Mouse (Mus musculus) lung, postnatal 0 days (tissue): ENCODE results near the gene Rgsl1. TPM values are rescaled to one million over a fixed set of nuclear protein-coding genes. Genes with fewer than 3 reads are reported as not detected.
"Not testable (repeated sequence)": the region's sequence is repeated elsewhere in the genome, so short reads cannot be mapped to it uniquely, and the experiment has no call there.

Experiments
- ATAC-seq: fragments of 200-750 bp; cut with Nextera tagmentation; 2 replicates; pipeline ENCODE4 v1.8.0; 2017; ENCODE audit warnings: moderate library complexity
- DNase-seq: peaks from one replicate; pipeline ENCODE4 v3.0.0-alpha.2; 2016; ENCODE audit warnings: low spot score
- H3K27ac ChIP-seq: fragments of 300-500 bp; sonication (generic); 2 replicates; pipeline ENCODE4 v1.5.1; 2014; ENCODE audit warnings: antibody characterized with exemption, mild to moderate bottlenecking, low read length, mixed read lengths
- H3K27me3 ChIP-seq: fragments of 300-500 bp; sonication (generic); replicated peaks from 2 replicates; pipeline ENCODE4 v1.6.1; 2014; ENCODE audit warnings: low read length, mixed read lengths; ENCODE audit not compliant: insufficient read depth
- H3K36me3 ChIP-seq: fragments of 300-500 bp; sonication (generic); 2 replicates; pipeline ENCODE4 v1.6.1; 2014; ENCODE audit warnings: low read length, mixed read lengths; ENCODE audit not compliant: insufficient read depth
- H3K4me1 ChIP-seq: fragments of 300-500 bp; sonication (generic); 2 replicates; pipeline ENCODE4 v1.6.1; 2014; ENCODE audit warnings: antibody characterized with exemption, low read depth, low read length, mixed read lengths; ENCODE audit not compliant: insufficient read depth
- H3K4me2 ChIP-seq: fragments of 300-500 bp; sonication (generic); replicated peaks from 2 replicates; pipeline ENCODE4 v1.6.1; 2014; ENCODE audit warnings: low read depth, mild to moderate bottlenecking, low read length, moderate library complexity, mixed read lengths
- H3K4me3 ChIP-seq: fragments of 300-500 bp; sonication (generic); 2 replicates; pipeline ENCODE4 v1.5.1; 2014; ENCODE audit warnings: low read depth, low read length
- H3K9ac ChIP-seq: fragments of 300-500 bp; sonication (generic); replicated peaks from 2 replicates; pipeline ENCODE4 v1.6.1; 2014; ENCODE audit warnings: low read depth, mild to moderate bottlenecking
- H3K9me3 ChIP-seq: fragments of 300-500 bp; sonication (generic); 2 replicates; pipeline ENCODE4 v1.6.1; 2016; ENCODE audit warnings: low read length, mixed read lengths
- CTCF ChIP-seq: IDR thresholded peaks from 2 replicates; pipeline ENCODE4 v1.5.1; 2016; ENCODE audit warnings: antibody characterized with exemption, mild to moderate bottlenecking
- EP300 ChIP-seq: IDR thresholded peaks from 2 replicates; pipeline ENCODE4 v1.6.1; 2016; ENCODE audit warnings: antibody characterized with exemption, mild to moderate bottlenecking, control low read depth
- WGBS: fragments of 180-500 bp; shearing (Covaris S2); extraction: QIAGEN DNeasy Blood & Tissue Kit; methylation state at CpG from one replicate; pipeline ENCODE4 v1.1.7; 2014; 5-methylcytosine and 5-hydroxymethylcytosine counted together
- polyA plus RNA-seq: library from polyadenylated mRNA; unstranded; fragments of >200 nt; fragmentation: Nextera tagmentation; extraction: Ambion mirVana; gene quantifications from 2 replicates; pipeline ENCODE4 v1.2.1, GENCODE M21; 2015

The Rgsl1 gene
- polyA plus RNA-seq = 0.07 and 0.10 TPM in 2 replicates

DNA sequence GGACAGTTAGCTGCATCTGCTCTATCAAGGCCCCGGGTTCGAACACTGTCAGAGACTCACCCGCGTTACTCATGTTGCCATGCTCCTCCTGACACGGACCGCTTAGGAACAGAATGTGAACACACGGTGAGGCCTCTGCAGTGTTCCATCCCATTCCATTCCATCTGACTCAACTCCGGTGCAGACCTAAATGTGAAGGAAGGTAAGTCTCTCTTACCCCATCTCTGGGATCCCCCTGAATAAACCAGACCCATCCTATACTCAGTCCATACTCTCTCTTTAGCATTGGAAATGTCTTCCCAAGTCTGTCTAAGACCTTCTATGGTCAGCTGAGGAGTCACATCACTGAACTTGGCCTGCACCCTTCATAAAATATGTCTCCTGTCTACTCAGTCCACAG is at the start of gene Rgsl1:
Gene Rgsl1, minus strand, starts transcription at position 101 of the 400 bp plus-strand sequence.
- H3K9ac ChIP-seq = no peak within 1 kb of the TSS
- DNase-seq (no peak), ATAC-seq (no peak)
- no peaks in the 10 kb centered on the region for H3K27me3 ChIP-seq
- H3K4me1 ChIP-seq = no peaks in the 10 kb centered on the region
- no peak within 1 kb of the TSS for H3K4me2 ChIP-seq
- no peak within 1 kb of the TSS for H3K27ac ChIP-seq
- H3K9me3 ChIP-seq = no peaks in the 10 kb centered on the region
- no peaks in the 10 kb centered on the region for H3K36me3 ChIP-seq
- H3K4me3 ChIP-seq = no peak within 1 kb of the TSS
- TF ChIP-seq CTCF (no peak), EP300 (no peak)
- 91% methylated on average over 8 of the region's 8 CpGs for WGBS

DNA sequence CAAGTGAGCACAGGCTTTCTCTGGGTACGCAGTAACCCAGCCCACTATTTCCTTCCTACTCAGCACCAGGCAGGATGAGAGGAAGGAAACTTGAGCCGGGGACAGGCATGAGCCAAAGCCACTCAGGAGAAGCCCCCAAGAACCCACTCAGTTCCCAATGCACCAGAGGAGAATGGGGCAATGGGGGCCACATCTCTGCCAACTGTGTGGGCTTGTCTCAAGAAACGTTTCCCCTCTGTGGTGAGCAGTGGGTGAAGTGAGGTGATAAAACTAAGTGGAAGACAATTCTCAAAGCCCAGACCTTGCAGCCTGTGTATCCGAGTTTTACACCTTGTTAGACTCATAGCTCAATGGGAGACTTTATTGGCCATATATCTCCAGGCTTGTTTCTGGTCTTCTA is 47.5 kb upstream of the Rgsl1 start, which contains the start of gene Teddm1a:
Gene Teddm1a, plus strand, starts transcription at position 301 of the 400 bp plus-strand sequence.
- Histone ChIP-seq H3K9ac (no peak within 1 kb of the TSS), H3K27me3 (no peaks in the 10 kb centered on the region), H3K27ac (no peak within 1 kb of the TSS), H3K4me3 (no peak within 1 kb of the TSS), H3K4me2 (no peak within 1 kb of the TSS), H3K4me1 (no peaks in the 10 kb centered on the region), H3K9me3 (no peaks in the 10 kb centered on the region), H3K36me3 (no peaks in the 10 kb centered on the region)
- WGBS = 49% methylated on average over 4 of the region's 4 CpGs
- TF ChIP-seq EP300 (no peak), CTCF (no peak)
- ATAC-seq (no peak), DNase-seq (no peak)

DNA sequence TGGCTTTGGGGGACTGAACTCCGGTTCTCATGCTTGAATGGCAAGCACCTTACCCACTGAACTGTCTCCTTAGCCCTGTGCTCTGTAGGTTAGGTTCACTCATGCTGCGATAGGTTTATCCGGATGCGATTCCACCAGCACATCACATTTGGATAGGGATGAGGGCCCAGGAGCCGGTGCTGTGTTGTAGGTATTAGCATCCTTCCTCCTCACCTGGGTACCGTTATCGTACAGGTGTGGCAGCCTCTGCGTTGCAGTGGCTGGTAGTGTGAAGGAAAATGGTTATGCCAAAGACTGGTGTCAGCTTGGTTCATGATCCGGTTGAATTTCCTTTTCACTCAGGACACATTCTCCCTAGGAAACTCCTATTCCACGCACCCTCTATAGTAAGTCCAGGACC is 46.2 kb upstream of the Rgsl1 start:
- Histone ChIP-seq H3K9me3 (no peaks in the 10 kb centered on the region), H3K4me3 (no peak overlapping the region), H3K27me3 (no peaks in the 10 kb centered on the region), H3K36me3 (no peaks in the 10 kb centered on the region), H3K9ac (no peak overlapping the region), H3K4me1 (no peaks in the 10 kb centered on the region), H3K27ac (no peak overlapping the region), H3K4me2 (no peak overlapping the region)
- TF ChIP-seq CTCF = no peak
- no peak for TF ChIP-seq EP300
- DNase-seq (no peak), ATAC-seq (no peak)
- WGBS = 91% methylated on average over 10 of the region's 10 CpGs

DNA sequence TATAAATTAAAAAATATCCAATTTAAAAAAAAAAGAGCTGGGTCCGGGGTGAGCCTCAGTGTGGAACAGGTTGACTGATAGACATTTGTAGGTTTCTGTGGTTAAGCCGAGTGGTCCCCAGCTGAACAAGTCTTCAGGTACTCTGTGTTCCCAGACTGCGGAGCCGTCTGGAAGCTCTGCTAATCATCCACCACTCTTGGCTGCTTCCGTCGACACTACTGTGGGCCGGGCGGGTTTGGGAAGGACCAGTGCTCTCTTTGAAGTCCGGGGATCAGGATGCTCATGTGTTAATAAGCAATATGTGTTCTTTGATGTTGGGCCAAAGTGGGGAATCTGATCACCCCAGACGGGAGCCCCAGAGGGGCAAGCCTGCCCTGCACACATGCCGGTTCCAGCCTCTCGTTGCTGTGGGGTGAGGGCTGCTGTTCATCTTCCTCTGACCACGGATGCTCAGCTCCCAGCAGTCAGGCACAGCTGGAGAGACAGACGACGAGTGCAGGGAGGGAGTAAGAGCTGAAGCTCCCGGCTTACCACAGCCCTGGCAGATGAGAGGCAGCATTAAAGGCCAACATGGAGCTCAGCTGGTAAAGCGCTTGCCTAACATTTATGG is 42.2 kb upstream of the Rgsl1 start:
- Histone ChIP-seq H3K27me3 (no peaks in the 10 kb centered on the region), H3K9me3 (no peaks in the 10 kb centered on the region), H3K27ac (no peak overlapping the region), H3K9ac (no peak overlapping the region), H3K36me3 (no peaks in the 10 kb centered on the region), H3K4me3 (no peak overlapping the region), H3K4me1 (no peaks in the 10 kb centered on the region), H3K4me2 (no peak overlapping the region)
- no peak for TF ChIP-seq CTCF
- no peak for TF ChIP-seq EP300
- DNase-seq (no peak), ATAC-seq (no peak; the same call in 1 of the 2 replicates)
- WGBS = 28% methylated on average over 17 of the region's 17 CpGs

DNA sequence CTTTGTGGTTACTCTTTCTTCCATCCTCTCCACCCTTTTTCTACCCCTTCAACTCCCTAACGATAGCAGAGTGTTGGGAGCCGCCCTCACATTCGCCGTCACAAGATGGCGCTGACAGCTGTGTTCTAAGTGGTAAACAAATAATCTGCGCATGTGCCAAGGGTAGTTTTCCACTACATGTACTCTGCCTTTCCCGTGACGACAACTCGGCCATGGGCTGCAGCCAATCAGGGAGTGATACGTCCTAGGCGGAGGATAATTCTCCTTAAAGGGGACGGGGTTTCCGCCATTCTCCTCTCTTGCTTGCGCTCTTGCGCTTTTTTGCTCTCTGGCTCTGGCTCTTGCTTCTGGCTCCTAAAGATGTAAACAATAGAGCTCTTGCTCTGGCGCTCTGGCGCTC is 36.4 kb upstream of the Rgsl1 start:
- DNase-seq, H3K9me3 ChIP-seq, ATAC-seq, H3K4me1 ChIP-seq, H3K36me3 ChIP-seq, H3K4me3 ChIP-seq, H3K27ac ChIP-seq, H3K9ac ChIP-seq, H3K4me2 ChIP-seq, H3K27me3 ChIP-seq: not testable (repeated sequence)
- 93% methylated on average over 17 of the region's 17 CpGs for whole genome bisulfite sequencing

DNA sequence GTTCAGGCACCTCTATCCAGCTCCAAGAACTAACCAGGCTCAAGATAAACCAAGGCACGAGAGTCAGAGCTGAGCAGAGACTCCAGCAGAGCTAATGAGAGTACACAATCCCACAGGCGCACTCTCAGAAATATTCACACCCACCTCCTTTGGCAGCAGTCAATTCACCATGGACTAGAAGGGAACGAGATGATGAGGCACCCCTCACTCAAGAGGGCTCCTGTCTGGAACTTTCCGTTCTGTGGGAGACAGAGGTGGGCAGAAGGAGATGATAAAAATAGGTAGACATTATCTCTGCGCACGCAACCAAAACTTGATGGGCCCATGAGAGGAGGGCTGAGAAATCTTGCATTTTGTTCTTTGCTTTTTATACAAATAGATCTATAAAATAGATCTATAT is 30.1 kb upstream of the Rgsl1 start, which contains the start of gene Teddm1b:
Gene Teddm1b, plus strand, starts transcription at position 301 of the 400 bp plus-strand sequence.
- ATAC-seq = no peak

DNA sequence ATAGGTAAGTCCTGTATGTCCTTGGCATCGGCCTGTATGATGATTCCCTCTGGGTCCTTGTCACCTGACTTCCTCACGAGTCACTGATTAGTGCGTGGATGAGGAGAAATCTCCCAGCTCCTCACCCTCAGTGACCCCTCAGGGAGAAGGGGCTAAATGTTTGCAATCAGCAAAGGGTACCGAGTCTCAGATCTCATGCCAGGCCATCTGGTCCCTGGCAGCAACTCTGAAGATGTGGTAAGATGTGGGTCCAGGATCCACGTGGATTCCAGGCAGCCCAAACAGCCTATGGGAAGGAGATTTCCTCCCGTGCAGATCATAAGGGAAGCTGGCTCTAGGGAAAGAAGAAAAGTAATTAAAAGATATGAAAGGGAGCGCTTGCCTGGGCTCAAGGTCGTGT is 12.0 kb upstream of the Rgsl1 start:
- 67% methylated on average over 8 of the region's 8 CpGs for WGBS

More for the DNA sequence above, 30.1 kb upstream of the Rgsl1 start, which contains the start of gene Teddm1b:
- H3K4me3 ChIP-seq = no peak within 1 kb of the TSS
- H3K27ac ChIP-seq = no peak within 1 kb of the TSS
- no peak for TF ChIP-seq CTCF
- TF ChIP-seq EP300 = no peak
- WGBS = 80% methylated on average over 6 of the region's 6 CpGs
- H3K36me3 ChIP-seq = no peaks in the 10 kb centered on the region
- H3K9me3 ChIP-seq = no peaks in the 10 kb centered on the region
- no peaks in the 10 kb centered on the region for H3K27me3 ChIP-seq
- DNase-seq = no peak
- no peak within 1 kb of the TSS for H3K4me2 ChIP-seq
- no peaks in the 10 kb centered on the region for H3K4me1 ChIP-seq
- no peak within 1 kb of the TSS for H3K9ac ChIP-seq

DNA sequence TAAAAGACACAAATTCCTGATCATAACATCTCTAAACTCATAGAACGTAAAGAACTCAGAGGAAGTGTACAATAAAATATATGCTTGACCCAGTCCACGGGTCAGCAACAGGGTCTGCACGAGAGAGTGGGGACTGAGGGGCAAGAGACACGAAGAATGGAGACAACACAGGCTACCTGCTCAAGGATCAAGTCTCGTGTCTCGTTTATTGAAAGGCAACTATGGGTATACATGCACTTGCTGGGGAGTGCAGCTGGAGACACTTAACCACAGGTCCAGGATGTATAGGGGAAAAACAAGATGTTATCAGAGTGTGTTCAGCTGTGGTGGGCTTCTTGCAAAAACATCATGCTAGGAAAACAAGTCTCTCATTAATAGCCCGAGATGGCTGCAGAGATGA is 8.8 kb upstream of the Rgsl1 start:
- H3K9me3 ChIP-seq, H3K36me3 ChIP-seq, H3K4me3 ChIP-seq, ATAC-seq, H3K27me3 ChIP-seq, H3K4me1 ChIP-seq, H3K9ac ChIP-seq, H3K4me2 ChIP-seq, DNase-seq, H3K27ac ChIP-seq: not testable (repeated sequence)
- WGBS = 67% methylated on average over 7 of the region's 7 CpGs

More for the DNA sequence above, 12.0 kb upstream of the Rgsl1 start:
- DNase-seq = no peak
- H3K27ac ChIP-seq = no peak overlapping the region
- no peak overlapping the region for H3K4me3 ChIP-seq
- H3K36me3 ChIP-seq = no peaks in the 10 kb centered on the region
- TF ChIP-seq CTCF (no peak), EP300 (no peak)
- H3K9me3 ChIP-seq = no peaks in the 10 kb centered on the region
- H3K4me1 ChIP-seq = no peaks in the 10 kb centered on the region
- ATAC-seq = no peak
- no peaks in the 10 kb centered on the region for H3K27me3 ChIP-seq
- H3K4me2 ChIP-seq = no peak overlapping the region
- H3K9ac ChIP-seq = no peak overlapping the region
